ENCODE assay signal across 31 mouse cellular contexts in the genomic region with DNA sequence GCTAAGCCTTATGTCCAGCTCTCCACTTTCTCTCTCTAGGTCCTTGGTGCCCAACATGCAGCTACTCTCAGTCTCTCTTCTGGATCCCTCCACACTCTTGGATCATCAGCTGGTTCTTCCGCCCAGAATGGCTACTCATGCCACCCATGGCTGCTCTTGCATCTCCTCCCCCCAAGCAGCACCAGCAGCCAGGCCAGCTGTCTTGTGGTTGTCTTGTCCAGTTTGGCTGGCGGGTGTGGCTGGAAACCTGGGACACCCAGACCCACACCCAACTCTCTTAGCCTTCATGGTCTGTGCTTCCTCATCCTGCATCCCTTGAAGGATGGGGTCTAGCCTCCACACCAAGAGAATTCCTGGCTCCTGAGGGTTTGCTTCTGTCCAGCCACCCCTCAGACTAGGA. TPM values are rescaled to one million over a fixed set of nuclear protein-coding genes. Genes with fewer than 3 reads are reported as not detected.
"Had no signal": no experiment of that assay in that cellular context is flagged by ENCODE, and none has a peak within 500 bp of the region (broad histone marks: within the 10 kb centered on the region; RNA-seq: fewer than 3 reads in every experiment).

No protein-coding gene starts in this region.

- H3K36me3 ChIP-seq: heart, embryonic 10.5 days; heart, embryonic 12.5 days; heart, embryonic 13.5 days; heart, embryonic 15.5 days; hindbrain, embryonic 10.5 days; hindbrain, embryonic 12.5 days; hindbrain, embryonic 13.5 days; hindbrain, embryonic 15.5 days; intestine, embryonic 15.5 days; kidney, embryonic 15.5 days had no signal

- DNase-seq: heart, postnatal 10 days; heart, postnatal 14 days; heart, postnatal 36 days; heart, postnatal 4 days; kidney, adult 11 months; kidney, adult 18-20 months; kidney, adult 2 months; kidney, adult 8-10 months; kidney, adult 9 months; kidney, postnatal 10 days; kidney, postnatal 14 days; kidney, postnatal 25 days; kidney, postnatal 36 days; kidney, postnatal 4 days; layer of hippocampus, adult 9-11 months; layer of hippocampus, postnatal 36 days had no signal

- H3K27me3 ChIP-seq: heart, embryonic 12.5 days; heart, embryonic 13.5 days; heart, embryonic 15.5 days; hindbrain, embryonic 12.5 days; hindbrain, embryonic 15.5 days; intestine, embryonic 15.5 days; kidney, embryonic 15.5 days had no signal

- H3K4me2 ChIP-seq: heart, embryonic 11.5 days; heart, embryonic 12.5 days; heart, embryonic 13.5 days; heart, embryonic 15.5 days; hindbrain, embryonic 12.5 days; hindbrain, embryonic 13.5 days; hindbrain, embryonic 14.5 days; hindbrain, embryonic 15.5 days; intestine, embryonic 15.5 days; kidney, embryonic 15.5 days had no signal

- H3K4me3 ChIP-seq: heart, embryonic 10.5 days; heart, embryonic 12.5 days; heart, embryonic 13.5 days; heart, embryonic 15.5 days; hindbrain, embryonic 10.5 days; hindbrain, embryonic 12.5 days; hindbrain, embryonic 13.5 days; hindbrain, embryonic 15.5 days; intestine, embryonic 15.5 days; kidney, embryonic 15.5 days; layer of hippocampus, adult 2 months; left cerebral cortex, adult 2 months had no signal

RNA-seq across cellular contexts. Expression of a gene that starts 24.3 kb away (rescaled TPM):
- polyA plus RNA-seq: inflammation-experienced regulatory T-cells, adult 6 months had no signal
